Mouse (Mus musculus) forebrain, embryonic 11.5 days (tissue): ENCODE results near the gene Plcb1. TPM values are rescaled to one million over a fixed set of nuclear protein-coding genes. Genes with fewer than 3 reads are reported as not detected.
A peak's percentile ranks its signal among the peaks of the same experiment; 100 is the strongest.

Source experiments
- ATAC-seq: fragments of 200-750 bp; cut with Nextera tagmentation; replicated peaks from 2 replicates; pipeline ENCODE4 v1.8.0; 2017; ENCODE audit warnings: moderate TSS enrichment; ENCODE audit not compliant: low FRiP score
- DNase-seq: peaks from one replicate; pipeline ENCODE4 v3.0.0-alpha.2; 2017; ENCODE audit warnings: low spot score
- H3K27ac ChIP-seq: fragments of 300-500 bp; sonication (generic); 2 replicates; pipeline ENCODE4 v1.5.1; 2014; ENCODE audit warnings: low read depth, low read length
- H3K27me3 ChIP-seq: fragments of 300-500 bp; sonication (generic); 2 replicates; pipeline ENCODE4 v1.6.1; 2014; ENCODE audit warnings: mild to moderate bottlenecking, low read length, mixed read lengths; ENCODE audit not compliant: control insufficient read depth, insufficient read depth
- H3K36me3 ChIP-seq: fragments of 300-500 bp; sonication (generic); 2 replicates; pipeline ENCODE4 v1.6.1; 2014; ENCODE audit warnings: mild to moderate bottlenecking, low read length, moderate library complexity, mixed read lengths; ENCODE audit not compliant: control insufficient read depth, insufficient read depth
- H3K4me1 ChIP-seq: fragments of 300-500 bp; sonication (generic); replicated peaks from 2 replicates; pipeline ENCODE4 v1.6.1; 2014; ENCODE audit warnings: low read length, mixed read lengths; ENCODE audit not compliant: control insufficient read depth, insufficient read depth
- H3K4me2 ChIP-seq: fragments of 300-500 bp; sonication (generic); 2 replicates; pipeline ENCODE4 v1.6.1; 2014; ENCODE audit warnings: low read depth, mild to moderate bottlenecking, low read length, moderate library complexity, mixed read lengths; ENCODE audit not compliant: severe bottlenecking
- H3K4me3 ChIP-seq: fragments of 300-500 bp; sonication (generic); 2 replicates; pipeline ENCODE4 v1.5.1; 2014; ENCODE audit warnings: low read depth, low read length
- H3K9ac ChIP-seq: fragments of 300-500 bp; sonication (generic); 2 replicates; pipeline ENCODE4 v1.6.1; 2014; ENCODE audit warnings: low read length
- H3K9me3 ChIP-seq: fragments of 300-500 bp; sonication (generic); 2 replicates; pipeline ENCODE4 v1.6.1; 2016; ENCODE audit warnings: low read length, mixed read lengths; ENCODE audit not compliant: control insufficient read depth
- whole genome bisulfite sequencing: fragments of 180-500 bp; shearing (Covaris S2); extraction: QIAGEN DNeasy Blood & Tissue Kit; methylation state at CpG from one replicate; pipeline ENCODE4 v1.1.7; 2014; 5-methylcytosine and 5-hydroxymethylcytosine counted together
- polyA plus RNA-seq: library from polyadenylated mRNA; unstranded; fragments of >200 nt; fragmentation: Nextera tagmentation; extraction: Ambion mirVana; gene quantifications from 2 replicates; pipeline ENCODE4 v1.2.1, GENCODE M21; 2014

Gene Plcb1
- polyA plus RNA-seq, 1 experiment from 2014 or later = 12.8 TPM

- no peaks in the 10 kb centered on the region for H3K9me3 ChIP-seq
- 38% methylated on average over 8 of the region's 8 CpGs for WGBS
- H3K4me1 ChIP-seq = peaks cover 8% of the 10 kb centered on the region
- H3K36me3 ChIP-seq = no peaks in the 10 kb centered on the region
- H3K9ac ChIP-seq = no peak overlapping the region
- no peak overlapping the region for H3K4me2 ChIP-seq
- H3K4me3 ChIP-seq = no peak overlapping the region
- ATAC-seq (peak; percentile 40; the same call in 1 of the 2 replicates), DNase-seq (no peak)
- no peaks in the 10 kb centered on the region for H3K27me3 ChIP-seq
- no peak overlapping the region for H3K27ac ChIP-seq
Observed at GRCm38 (mm10) chr2:134826111-134827005, 40.5 kb downstream of the Plcb1 start.

DNA sequence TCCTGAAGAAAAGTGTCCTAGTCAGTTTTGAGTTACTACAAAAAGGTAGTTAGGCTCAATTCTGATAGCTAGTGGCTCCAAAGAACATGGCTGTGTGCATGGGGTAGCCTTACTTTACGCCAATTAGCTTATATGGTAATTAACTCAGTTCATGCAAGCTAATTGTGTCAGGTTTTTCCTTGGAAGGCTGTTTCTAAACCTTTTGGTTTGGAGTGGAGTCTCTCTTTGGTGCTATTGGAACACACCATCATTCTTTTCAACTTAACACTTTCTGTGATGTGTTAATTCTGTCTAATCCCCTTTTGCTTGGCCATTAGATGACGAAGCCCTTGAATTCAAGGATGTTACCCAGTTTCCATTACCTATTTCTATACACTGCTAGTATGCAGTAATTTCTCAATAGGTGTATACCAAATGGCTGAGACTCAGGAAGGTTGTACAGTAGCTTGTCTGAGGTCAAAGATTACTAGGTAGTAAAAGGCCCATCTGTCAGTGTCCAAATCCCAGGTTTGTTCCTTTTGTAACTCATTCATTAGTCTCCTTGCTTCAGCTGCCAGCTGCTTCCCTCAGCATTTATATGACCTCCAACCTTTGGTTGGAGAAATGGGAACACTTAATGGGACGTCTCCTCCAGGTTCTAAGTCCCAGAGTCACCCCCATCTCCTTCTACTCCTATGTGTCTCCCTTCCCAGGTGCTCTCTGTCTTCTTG lies 42.1 kb downstream of the Plcb1 start:
- Histone ChIP-seq H3K27me3 (no peaks in the 10 kb centered on the region), H3K4me1 (peaks cover 8% of the 10 kb centered on the region), H3K4me2 (no peak overlapping the region), H3K4me3 (no peak overlapping the region), H3K9ac (no peak overlapping the region), H3K36me3 (no peaks in the 10 kb centered on the region), H3K9me3 (no peaks in the 10 kb centered on the region), H3K27ac (no peak overlapping the region)
- WGBS = 52% methylated on average over 3 of the region's 3 CpGs
- ATAC-seq = peak; percentile 76
- DNase-seq = no peak

DNA sequence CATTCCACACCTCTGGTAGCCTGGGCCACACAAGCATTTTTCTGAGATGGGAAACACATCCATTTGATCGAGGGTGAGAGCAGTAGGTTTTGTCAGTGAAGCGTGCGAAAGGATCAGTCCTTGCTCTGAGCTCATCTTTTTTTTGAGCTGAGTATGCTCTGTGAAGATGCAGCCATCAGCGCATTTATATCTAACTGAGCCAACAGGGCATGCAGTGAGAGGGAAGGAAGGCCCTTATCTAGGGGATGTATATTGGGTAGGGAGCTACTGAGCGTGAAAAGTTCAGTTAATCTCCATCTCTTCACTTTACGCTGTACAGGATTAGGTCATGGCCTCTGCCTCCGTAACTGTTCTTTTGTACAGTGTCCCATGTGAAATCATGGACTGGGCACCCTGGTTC lies 46.0 kb downstream of the Plcb1 start:
- Histone ChIP-seq H3K9me3 (no peaks in the 10 kb centered on the region), H3K4me3 (no peak overlapping the region), H3K27ac (no peak overlapping the region), H3K36me3 (no peaks in the 10 kb centered on the region), H3K27me3 (no peaks in the 10 kb centered on the region), H3K4me2 (no peak overlapping the region), H3K9ac (no peak overlapping the region), H3K4me1 (no peaks in the 10 kb centered on the region)
- ATAC-seq (no peak), DNase-seq (no peak)
- 92% methylated on average over 7 of the region's 7 CpGs for WGBS

GRCm38 (mm10) chr2:134836097-134836496 lies 50.2 kb downstream of the Plcb1 start:
- no peak overlapping the region for H3K4me2 ChIP-seq
- no peaks in the 10 kb centered on the region for H3K27me3 ChIP-seq
- no peaks in the 10 kb centered on the region for H3K9me3 ChIP-seq
- no peak for DNase-seq
- WGBS = 81% methylated on average over 1 of the region's 1 CpGs
- H3K27ac ChIP-seq = no peak overlapping the region
- no peak overlapping the region for H3K9ac ChIP-seq
- H3K4me3 ChIP-seq = no peak overlapping the region
- H3K36me3 ChIP-seq = no peaks in the 10 kb centered on the region
- no peak for ATAC-seq
- H3K4me1 ChIP-seq = no peaks in the 10 kb centered on the region

GRCm38 (mm10) chr2:134838185-134838584 lies 52.3 kb downstream of the Plcb1 start:
- WGBS = 85% methylated on average over 1 of the region's 1 CpGs
- ATAC-seq = no peak
- no peaks in the 10 kb centered on the region for H3K36me3 ChIP-seq

GRCm38 (mm10) chr2:134838888-134839287 lies 53.0 kb downstream of the Plcb1 start:
- H3K4me3 ChIP-seq = no peak overlapping the region
- 70% methylated on average over 1 of the region's 1 CpGs for WGBS
- H3K9me3 ChIP-seq = no peaks in the 10 kb centered on the region
- DNase-seq (no peak), ATAC-seq (no peak)
- H3K27ac ChIP-seq = no peak overlapping the region
- no peak overlapping the region for H3K4me2 ChIP-seq
- no peaks in the 10 kb centered on the region for H3K27me3 ChIP-seq
- H3K9ac ChIP-seq = no peak overlapping the region
- H3K36me3 ChIP-seq = no peaks in the 10 kb centered on the region
- no peaks in the 10 kb centered on the region for H3K4me1 ChIP-seq

More at GRCm38 (mm10) chr2:134838185-134838584, 52.3 kb downstream of the Plcb1 start:
- Histone ChIP-seq H3K9me3 (no peaks in the 10 kb centered on the region), H3K4me1 (no peaks in the 10 kb centered on the region), H3K4me2 (no peak overlapping the region), H3K4me3 (no peak overlapping the region), H3K27me3 (no peaks in the 10 kb centered on the region), H3K9ac (no peak overlapping the region), H3K27ac (no peak overlapping the region)
- DNase-seq = no peak

DNA sequence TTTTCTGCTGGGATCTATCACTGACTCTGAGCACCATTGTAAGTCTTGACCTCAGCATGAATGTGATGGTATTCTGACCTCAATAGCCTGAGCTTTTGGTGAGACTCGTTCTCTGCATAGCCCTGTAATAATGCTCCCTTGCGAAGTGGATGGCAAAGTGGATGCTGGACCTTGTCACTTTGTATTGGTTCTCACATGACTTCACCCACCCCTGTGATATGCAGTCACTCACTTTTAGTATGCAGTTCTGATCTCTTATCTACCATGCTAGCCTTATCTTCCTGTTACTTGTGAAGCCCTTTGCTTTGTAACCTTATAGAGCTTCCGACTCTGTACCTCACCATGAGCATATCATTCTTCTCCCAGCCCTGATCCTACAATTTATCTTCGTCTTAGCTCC lies 57.0 kb downstream of the Plcb1 start:
- ATAC-seq = no peak

DNA sequence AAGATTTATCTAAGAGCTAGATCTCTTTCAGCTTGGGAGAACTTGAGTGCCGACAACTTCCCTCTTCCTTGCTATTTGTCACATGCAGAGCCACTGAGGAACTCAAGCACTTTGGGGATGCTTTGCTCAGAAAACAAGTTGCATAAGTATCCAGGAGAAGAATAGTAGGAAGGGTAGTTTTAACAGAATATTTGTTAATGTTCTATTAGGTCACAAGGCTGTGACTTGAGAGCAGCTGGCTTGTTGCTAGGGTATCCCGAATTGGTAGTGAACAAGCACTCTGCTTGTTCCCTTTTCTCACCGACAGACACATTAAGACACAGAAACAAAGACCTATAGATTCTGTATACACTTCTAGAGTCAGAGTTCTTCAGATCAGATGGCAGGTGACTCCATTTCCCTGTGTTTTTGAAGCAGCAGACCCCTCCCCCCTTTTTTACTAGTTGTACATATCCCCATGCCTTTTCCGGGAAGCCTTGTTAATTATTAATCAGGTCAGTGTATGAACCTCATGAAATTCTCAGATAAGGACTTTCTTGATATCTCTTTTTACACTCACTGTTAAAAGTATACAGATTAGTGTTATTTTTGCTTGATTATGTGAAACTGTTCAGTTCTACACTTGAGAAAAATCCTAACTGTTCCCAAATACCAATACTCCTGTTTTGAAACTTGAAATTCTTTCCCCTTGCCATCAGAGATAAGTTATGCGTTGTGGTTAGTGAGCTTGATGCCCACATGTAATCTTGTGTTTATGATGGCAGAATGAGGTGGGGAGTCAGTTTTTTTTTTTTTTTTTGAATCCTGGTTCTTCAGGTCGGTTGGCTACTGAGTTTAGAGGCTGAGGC lies 58.7 kb downstream of the Plcb1 start:
- no peaks in the 10 kb centered on the region for H3K36me3 ChIP-seq
- no peaks in the 10 kb centered on the region for H3K9me3 ChIP-seq
- WGBS = 83% methylated on average over 6 of the region's 6 CpGs
- H3K27me3 ChIP-seq = no peaks in the 10 kb centered on the region
- no peak overlapping the region for H3K9ac ChIP-seq
- no peak overlapping the region for H3K4me2 ChIP-seq
- H3K27ac ChIP-seq = no peak overlapping the region
- H3K4me1 ChIP-seq = no peaks in the 10 kb centered on the region
- DNase-seq (no peak), ATAC-seq (no peak)
- H3K4me3 ChIP-seq = no peak overlapping the region

More for the DNA sequence above, 57.0 kb downstream of the Plcb1 start:
- 90% methylated on average over 4 of the region's 4 CpGs for WGBS
- no peak for DNase-seq
- Histone ChIP-seq H3K9me3 (no peaks in the 10 kb centered on the region), H3K4me1 (no peaks in the 10 kb centered on the region), H3K4me2 (no peak overlapping the region), H3K36me3 (no peaks in the 10 kb centered on the region), H3K27ac (no peak overlapping the region), H3K4me3 (no peak overlapping the region), H3K9ac (no peak overlapping the region), H3K27me3 (no peaks in the 10 kb centered on the region)
